Mouse (Mus musculus) liver, embryonic 11.5 days (tissue): Measurements from ENCODE around the gene Acaca. TPM values are rescaled to one million over a fixed set of nuclear protein-coding genes. Genes with fewer than 3 reads are reported as not detected.

Experiments
- ATAC-seq: fragments of 200-750 bp; cut with Nextera tagmentation; replicated peaks from 2 replicates; pipeline ENCODE4 v1.8.0; 2017; ENCODE audit warnings: moderate number of reproducible peaks, mild to moderate bottlenecking, moderate TSS enrichment, moderate library complexity; ENCODE audit not compliant: low FRiP score
- DNase-seq: peaks from one replicate; pipeline ENCODE4 v3.0.0-alpha.2; 2017; ENCODE audit warnings: low spot score
- H3K27ac ChIP-seq: fragments of 300-500 bp; sonication (generic); 2 replicates; pipeline ENCODE4 v1.5.1; 2014; ENCODE audit warnings: mild to moderate bottlenecking, low read depth, low read length, control low read depth
- H3K27me3 ChIP-seq: fragments of 300-500 bp; sonication (generic); replicated peaks from 2 replicates; pipeline ENCODE4 v1.6.1; 2014; ENCODE audit warnings: low read length, mixed read lengths; ENCODE audit not compliant: control insufficient read depth, insufficient read depth
- H3K36me3 ChIP-seq: fragments of 300-500 bp; sonication (generic); 2 replicates; pipeline ENCODE4 v1.6.1; 2014; ENCODE audit warnings: mild to moderate bottlenecking, low read length, moderate library complexity, mixed read lengths; ENCODE audit not compliant: control insufficient read depth, insufficient read depth
- H3K4me1 ChIP-seq: fragments of 300-500 bp; sonication (generic); replicated peaks from 2 replicates; pipeline ENCODE4 v1.6.1; 2014; ENCODE audit warnings: low read length, mixed read lengths; ENCODE audit not compliant: control insufficient read depth, insufficient read depth
- H3K4me2 ChIP-seq: fragments of 300-500 bp; sonication (generic); 2 replicates; pipeline ENCODE4 v1.6.1; 2014; ENCODE audit warnings: mild to moderate bottlenecking, control low read depth, moderate library complexity
- H3K4me3 ChIP-seq: fragments of 300-500 bp; sonication (generic); 2 replicates; pipeline ENCODE4 v1.5.1; 2014; ENCODE audit warnings: low read depth, low read length, control low read depth
- H3K9ac ChIP-seq: fragments of 300-500 bp; sonication (generic); 2 replicates; pipeline ENCODE4 v1.6.1; 2014; ENCODE audit warnings: low read depth, low read length, control low read depth
- H3K9me3 ChIP-seq: fragments of 300-500 bp; sonication (generic); 2 replicates; pipeline ENCODE4 v1.6.1; 2016; ENCODE audit warnings: low read length, inconsistent platforms, mixed read lengths; ENCODE audit not compliant: control insufficient read depth
- WGBS: fragments of 180-500 bp; shearing (Covaris S2); extraction: QIAGEN DNeasy Blood & Tissue Kit; methylation state at CpG from one replicate; pipeline ENCODE4 v1.1.7; 2014; 5-methylcytosine and 5-hydroxymethylcytosine counted together
- polyA plus RNA-seq: library from polyadenylated mRNA; unstranded; fragments of >200 nt; fragmentation: Nextera tagmentation; extraction: Ambion mirVana; gene quantifications from 2 replicates; pipeline ENCODE4 v1.2.1, GENCODE M21; 2014

The Acaca gene
- polyA plus RNA-seq, 1 experiment from 2014 or later = 17.0 TPM

DNA sequence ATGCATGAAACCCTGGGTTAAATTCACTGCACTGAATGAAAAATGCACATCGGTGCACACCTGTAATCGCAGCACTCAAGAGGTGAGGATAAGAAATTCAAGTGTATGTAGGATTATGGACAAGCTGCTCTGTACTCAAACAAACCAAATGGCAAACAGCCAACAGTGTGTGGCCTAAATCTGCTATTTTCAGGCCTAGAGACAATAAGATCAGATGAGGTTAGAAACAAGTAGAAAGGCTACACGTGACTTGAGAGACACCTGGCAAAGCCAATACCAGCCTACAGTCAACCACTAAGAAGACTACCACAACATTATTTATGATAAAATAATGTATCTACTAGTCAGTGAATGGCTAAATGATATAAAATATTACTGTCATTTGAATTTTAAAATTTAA is 310.9 kb downstream of the Acaca start:
- H3K27ac ChIP-seq = no peak overlapping the region
- ATAC-seq = no peak
- no peaks in the 10 kb centered on the region for H3K4me1 ChIP-seq
- H3K9me3 ChIP-seq = no peaks in the 10 kb centered on the region
- H3K36me3 ChIP-seq = peaks cover 6% of the 10 kb centered on the region; the same call in 1 of the 2 replicates
- H3K9ac ChIP-seq = no peak overlapping the region
- no peak overlapping the region for H3K4me3 ChIP-seq
- no peaks in the 10 kb centered on the region for H3K27me3 ChIP-seq
- no peak for DNase-seq
- no peak overlapping the region for H3K4me2 ChIP-seq
- 90% methylated on average over 3 of the region's 3 CpGs for WGBS

DNA sequence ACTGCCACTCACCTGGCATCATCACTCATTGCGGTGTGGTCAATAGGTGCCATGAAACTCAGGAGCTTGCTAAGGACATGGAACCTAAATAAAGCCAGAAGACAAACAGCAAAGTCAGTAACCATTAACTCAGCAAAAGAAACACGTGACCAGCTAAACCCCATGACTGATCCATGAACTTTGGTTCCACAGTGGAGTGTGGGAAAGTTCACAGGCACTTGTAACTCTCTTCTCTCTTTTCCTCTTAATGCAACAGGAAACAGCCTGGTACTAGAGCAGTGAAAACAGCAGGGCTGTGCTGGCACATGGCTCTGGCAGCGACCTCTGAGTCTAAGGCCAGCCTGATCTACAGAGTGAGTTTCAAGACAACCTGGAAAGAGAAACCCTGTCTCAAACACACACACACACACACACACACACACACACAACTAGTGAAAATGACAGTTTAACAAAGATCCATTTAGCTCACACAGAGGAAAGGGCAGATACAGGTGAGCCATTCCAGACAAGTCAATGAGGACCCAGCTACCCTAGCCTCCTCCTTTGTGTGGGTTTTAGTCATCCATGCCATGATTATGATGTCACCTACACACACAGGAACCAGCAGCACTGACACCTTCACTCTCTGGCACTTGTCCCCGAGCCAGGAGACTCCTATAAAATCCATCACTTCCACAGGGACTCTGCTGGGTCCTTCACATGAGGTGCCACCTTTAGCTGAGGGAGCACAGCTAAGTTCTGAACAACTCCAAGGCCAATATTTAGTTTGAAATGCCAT is 313.3 kb downstream of the Acaca start:
- 88% methylated on average over 4 of the region's 4 CpGs for WGBS
- Histone ChIP-seq H3K4me1 (no peaks in the 10 kb centered on the region), H3K27ac (peak overlapping the region; percentile 30; the same call in 1 of the 2 replicates), H3K27me3 (no peaks in the 10 kb centered on the region), H3K9ac (no peak overlapping the region), H3K9me3 (no peaks in the 10 kb centered on the region), H3K36me3 (peaks cover 4% of the 10 kb centered on the region; the same call in 1 of the 2 replicates), H3K4me2 (no peak overlapping the region), H3K4me3 (no peak overlapping the region)
- DNase-seq (no peak), ATAC-seq (no peak)

Other genes with a start within 250 kb of the Acaca start
- gene Ddx52, start 187.6 kb upstream of the Acaca start, polyA plus RNA-seq = 38.1 and 42.3 TPM in 2 replicates
- 9.0 and 11.5 TPM in 2 replicates for gene Synrg, start 165.2 kb upstream of the Acaca start, polyA plus RNA-seq
- 1.7 and 2.2 TPM in 2 replicates for gene Dusp14, start 60.4 kb upstream of the Acaca start, polyA plus RNA-seq
- gene Tada2a, start 72 bp upstream of the Acaca start, polyA plus RNA-seq = 30.6 and 32.7 TPM in 2 replicates
- gene Gm11437, start 37.8 kb downstream of the Acaca start, polyA plus RNA-seq = not detected in 2 replicates